Mouse (Mus musculus) cortical plate, adult 2 months (tissue): ENCODE results near the gene Ccn1.

ENCODE experiments used
- CTCF ChIP-seq: fragments of 200-500 bp; IDR thresholded peaks from 2 replicates; pipeline ENCODE4 v1.5.1; 2011; ENCODE audit warnings: mild to moderate bottlenecking, control low read depth, low read length; ENCODE audit not compliant: insufficient read depth; ENCODE audit errors: extremely low read depth
- POLR2A ChIP-seq: fragments of 200-500 bp; IDR thresholded peaks from 2 replicates; pipeline ENCODE4 v1.6.1; 2011; ENCODE audit warnings: mild to moderate bottlenecking, low read length, control low read depth; ENCODE audit not compliant: insufficient read depth; ENCODE audit errors: extremely low read depth

- TF ChIP-seq POLR2A (no peak), CTCF (no peak)
Observed at GRCm38 (mm10) chr3:145605437-145606123, 44.2 kb downstream of the Ccn1 start.
